Mouse (Mus musculus) brain, embryonic 14.5 days (tissue): ENCODE data around the gene Rbx1.

Experiments
- CTCF ChIP-seq: fragments of 200-500 bp; IDR thresholded peaks from 2 replicates; pipeline ENCODE4 v1.5.1; 2012; ENCODE audit warnings: inconsistent platforms, mild to moderate bottlenecking, moderate library complexity, borderline replicate concordance; ENCODE audit not compliant: insufficient read depth, insufficient read length; ENCODE audit errors: extremely low read depth
- POLR2A ChIP-seq: fragments of 200-500 bp; IDR thresholded peaks from 2 replicates; pipeline ENCODE4 v1.6.1; 2012; ENCODE audit warnings: mild to moderate bottlenecking, inconsistent platforms, borderline replicate concordance; ENCODE audit not compliant: poor library complexity, insufficient read depth, insufficient read length, severe bottlenecking; ENCODE audit errors: extremely low read depth

GRCm38 (mm10) chr15:81515221-81515620 lies 49.1 kb downstream of the Rbx1 start:
- TF ChIP-seq CTCF (no peak), POLR2A (no peak)
